Mouse (Mus musculus) C2C12 (cell line): ENCODE data around the gene Fyb2.

ENCODE experiments used
- CTCF ChIP-seq: IDR thresholded peaks from one replicate; pipeline ENCODE4 v1.5.1; 2011; ENCODE audit not compliant: control insufficient read depth, insufficient read depth, insufficient read length
- USF1 ChIP-seq: IDR thresholded peaks from one replicate; pipeline ENCODE4 v1.6.1; 2011; ENCODE audit warnings: low read depth, mild to moderate bottlenecking, control low read depth, moderate library complexity

DNA sequence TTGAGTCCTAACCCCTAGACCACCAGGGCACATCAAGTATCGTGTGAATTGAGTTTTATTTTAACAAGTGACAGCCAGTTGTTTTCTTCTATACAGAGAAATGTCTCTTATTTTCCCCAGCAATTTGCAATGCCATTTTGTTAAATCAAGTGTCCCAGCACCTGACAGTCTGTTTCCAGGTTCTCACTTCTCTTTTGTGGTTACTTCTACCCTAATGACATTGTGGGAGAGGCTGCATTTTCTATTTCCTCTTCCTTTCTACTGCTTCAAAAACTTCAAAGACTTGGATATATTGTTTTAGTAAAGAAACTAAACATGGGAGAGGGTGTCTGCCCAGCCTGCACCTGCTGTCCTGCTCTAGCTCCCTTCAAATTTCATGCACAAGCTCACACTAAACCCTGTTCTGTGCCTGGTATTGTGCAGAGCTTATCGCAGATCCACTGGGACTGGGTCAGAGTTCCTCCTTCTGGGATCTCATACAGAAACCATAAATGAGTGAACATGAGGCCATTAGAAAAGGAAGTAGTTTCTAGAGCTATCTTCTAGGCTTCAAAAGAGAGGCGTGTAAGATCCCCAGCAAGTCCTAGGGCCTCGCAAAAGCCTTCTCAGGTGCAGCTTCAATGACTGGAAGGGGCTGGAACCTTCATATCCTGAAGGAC, 94.2 kb downstream of the Fyb2 start:
- TF ChIP-seq CTCF, result no peak
- TF ChIP-seq USF1, result no peak
